Mouse (Mus musculus) adrenal gland, adult 10 weeks (tissue): ENCODE results near the gene Il34. TPM values are rescaled to one million over a fixed set of nuclear protein-coding genes. Genes with fewer than 3 reads are reported as not detected.

Source experiments
- polyA plus RNA-seq: library from polyadenylated mRNA; stranded (reverse); fragments of 350-450 nt; fragmentation: Illumina TruSeq; extraction: RNeasy Lipid Tissue Mini Kit (QIAGEN cat#74804); gene quantifications from one replicate; pipeline ENCODE4 v1.2.3, GENCODE M21; 2014; ENCODE audit warnings: low read depth, low replicate concordance

Il34 gene
- polyA plus RNA-seq = 1.5 TPM

DNA sequence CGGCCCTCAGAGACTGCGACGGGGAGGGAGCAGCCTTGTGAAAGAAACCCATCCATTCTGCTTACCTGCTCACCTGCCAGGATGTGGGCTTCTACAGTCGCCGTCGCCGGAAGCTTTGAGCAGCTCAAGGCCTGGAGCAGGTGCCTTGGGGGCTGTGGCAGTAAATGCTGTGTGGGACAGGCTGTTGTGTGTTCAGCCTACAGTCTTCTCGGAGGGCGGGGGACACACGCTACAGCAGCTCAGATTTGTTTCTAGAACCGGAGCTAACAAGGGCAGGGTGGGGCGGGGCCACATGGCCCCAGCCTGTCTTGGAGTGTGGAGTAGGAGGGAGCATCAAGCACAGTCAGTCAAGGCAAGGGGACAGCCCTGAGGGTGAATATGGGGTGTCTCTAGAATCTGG lies at the start of gene Il34:
TSS of gene Il34 (minus strand) at position 256 of the 400 bp plus-strand sequence.

GRCm38 (mm10) chr8:110846405-110847170 lies 40.9 kb upstream of the Il34 start, which contains the start of the genes Cog4 and Sf3b3:
Cog4 (plus strand) TSS chr8:110846600.
Sf3b3 (minus strand) TSS chr8:110846787.

GRCm38 (mm10) chr8:110720685-110721598 lies 84.8 kb downstream of the Il34 start, which contains the start of gene Mtss1l:
Mtss1l (plus strand) TSS chr8:110721476.

Other genes starting within 250 kb of the Il34 start
- gene Vac14, start 187.3 kb downstream of the Il34 start, polyA plus RNA-seq = 3.5 TPM
- 2.3 TPM for gene Mtss1l, start 84.4 kb downstream of the Il34 start, polyA plus RNA-seq
- 18.3 TPM for gene Cog4, start 40.7 kb upstream of the Il34 start, polyA plus RNA-seq
- gene Sf3b3, start 40.9 kb upstream of the Il34 start, polyA plus RNA-seq = 47.3 TPM
- 1.2 TPM for gene Fuk, start 96.6 kb upstream of the Il34 start, polyA plus RNA-seq
- gene St3gal2, start 114.0 kb upstream of the Il34 start, polyA plus RNA-seq = 9.0 TPM
- 17.9 TPM for gene Ddx19a, start 191.9 kb upstream of the Il34 start, polyA plus RNA-seq
- 11.0 TPM for gene Ddx19b, start 225.8 kb upstream of the Il34 start, polyA plus RNA-seq
- 33.4 TPM for gene Aars, start 227.2 kb upstream of the Il34 start, polyA plus RNA-seq